Mouse (Mus musculus): ENCODE measurements around the gene Ick.
"Not testable (repeated sequence)": the region's sequence is repeated elsewhere in the genome, so short reads cannot be mapped to it uniquely, and the experiment has no call there.

The Ick gene

GRCm38 (mm10) chr9:78154211-78154977 lies 45.4 kb downstream of the Ick start:
- DNase-seq, result no peak

- DNase-seq, result no peak
Measured at GRCm38 (mm10) chr9:78157221-78157620, 48.2 kb downstream of the Ick start.

- DNase-seq, result no peak
Measured at GRCm38 (mm10) chr9:78163291-78163690, 54.3 kb downstream of the Ick start.

- no peak for DNase-seq
Measured at GRCm38 (mm10) chr9:78164741-78165140, 55.7 kb downstream of the Ick start.

- DNase-seq, result no peak
Measured at GRCm38 (mm10) chr9:78165454-78165853, 56.5 kb downstream of the Ick start.

GRCm38 (mm10) chr9:78166694-78167452 lies 57.9 kb downstream of the Ick start:
- DNase-seq, result no peak

- DNase-seq, result no peak
Measured at GRCm38 (mm10) chr9:78167453-78167969, 58.5 kb downstream of the Ick start.

- no peak for DNase-seq
Measured at GRCm38 (mm10) chr9:78168864-78169263, 59.9 kb downstream of the Ick start.

- no peak for DNase-seq
Measured at GRCm38 (mm10) chr9:78174016-78174415, 65.0 kb downstream of the Ick start.

GRCm38 (mm10) chr9:78174925-78175276 lies 65.9 kb downstream of the Ick start:
- not testable (repeated sequence) for DNase-seq

- peak; percentile 93 to 94 for DNase-seq
Measured at GRCm38 (mm10) chr9:78175277-78176200, 66.5 kb downstream of the Ick start.

GRCm38 (mm10) chr9:78176201-78176727 lies 67.3 kb downstream of the Ick start:
- DNase-seq, result peak; percentile 50 to 51

- peak; percentile 27 to 42 for DNase-seq
Measured at GRCm38 (mm10) chr9:78176831-78177230, 67.8 kb downstream of the Ick start.

GRCm38 (mm10) chr9:78178197-78178596 lies 69.2 kb downstream of the Ick start:
- DNase-seq, result no peak

- DNase-seq, result no peak
Measured at GRCm38 (mm10) chr9:78179071-78179470, 70.1 kb downstream of the Ick start.

- DNase-seq, result not testable (repeated sequence)
Measured at GRCm38 (mm10) chr9:78182474-78182873, 73.5 kb downstream of the Ick start, which contains the start of gene Gsta4. Gene Gsta4, plus strand, starts transcription at chr9:78182774.

GRCm38 (mm10) chr9:78185686-78186085 lies 76.7 kb downstream of the Ick start:
- no peak for DNase-seq

- DNase-seq, result no peak
Measured at GRCm38 (mm10) chr9:78188910-78189309, 79.9 kb downstream of the Ick start.

GRCm38 (mm10) chr9:78190651-78191634 lies 82.0 kb downstream of the Ick start:
- no peak for DNase-seq

GRCm38 (mm10) chr9:78191736-78192135 lies 82.7 kb downstream of the Ick start:
- DNase-seq, result peak; percentile 71 to 76
